Mouse (Mus musculus): ENCODE data around the gene Olfr1045.
"Not testable (repeated sequence)": the region's sequence is repeated elsewhere in the genome, so short reads cannot be mapped to it uniquely, and the experiment has no call there.

The Olfr1045 gene

GRCm38 (mm10) chr2:86202909-86203308, at the start of gene Olfr1045:
Gene Olfr1045, minus strand, starts transcription at chr2:86203009.
- DNase-seq: no peak

- DNase-seq: no peak
Measured at GRCm38 (mm10) chr2:86240189-86240588, 37.4 kb upstream of the Olfr1045 start, which contains the start of gene Olfr1048. Gene Olfr1048, minus strand, starts transcription at chr2:86240289.

- no peak for DNase-seq
Measured at GRCm38 (mm10) chr2:86231301-86231700, 28.5 kb upstream of the Olfr1045 start, which contains the start of gene Olfr1047. Gene Olfr1047, minus strand, starts transcription at chr2:86231401.

- no peak for DNase-seq
Measured at GRCm38 (mm10) chr2:86219214-86219613, 16.4 kb upstream of the Olfr1045 start, which contains the start of gene Olfr1046. Gene Olfr1046, minus strand, starts transcription at chr2:86219314.

DNA sequence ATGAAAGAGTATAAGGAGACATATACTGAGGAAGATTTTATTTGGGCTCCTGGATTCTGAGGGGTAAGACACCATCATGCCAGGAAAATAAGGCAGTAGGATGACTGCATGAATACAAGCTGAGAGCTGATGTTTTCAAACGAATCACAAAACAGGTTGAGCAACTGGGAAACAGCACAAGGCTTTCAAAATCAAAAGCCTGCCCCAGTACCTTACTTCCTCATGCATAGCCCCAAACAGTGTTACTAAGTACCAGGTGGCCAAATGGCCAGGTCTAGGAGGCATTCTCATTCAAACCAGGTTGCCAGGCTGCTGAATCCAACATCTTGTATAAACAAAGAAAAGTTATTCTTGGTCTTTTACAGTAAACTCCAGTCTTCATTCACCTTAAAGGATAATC, 6.9 kb downstream of the Olfr1045 start:
- no peak for DNase-seq

DNA sequence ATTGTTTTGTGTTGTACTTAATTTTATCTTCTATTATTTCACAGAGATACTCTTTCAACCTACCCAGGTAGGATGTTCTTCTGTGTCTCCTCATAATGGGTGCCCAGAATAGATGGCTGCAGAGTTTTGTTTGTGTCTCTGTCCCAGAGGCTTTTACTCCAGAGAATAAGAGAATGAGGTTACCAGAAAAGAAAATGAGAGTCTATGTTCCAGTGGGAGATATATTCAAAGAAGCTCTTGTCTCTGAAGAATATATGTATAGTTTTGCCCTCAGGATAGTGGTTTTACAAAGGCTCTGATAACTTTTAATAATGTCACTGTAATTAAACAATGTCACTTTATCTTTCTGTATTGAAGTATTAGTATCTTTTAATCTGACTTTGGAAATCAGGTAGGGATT, 17.2 kb downstream of the Olfr1045 start, which contains the start of gene Olfr52:
Olfr52 (minus strand) TSS at position 101 of the 400 bp plus-strand sequence.
- no peak for DNase-seq

DNA sequence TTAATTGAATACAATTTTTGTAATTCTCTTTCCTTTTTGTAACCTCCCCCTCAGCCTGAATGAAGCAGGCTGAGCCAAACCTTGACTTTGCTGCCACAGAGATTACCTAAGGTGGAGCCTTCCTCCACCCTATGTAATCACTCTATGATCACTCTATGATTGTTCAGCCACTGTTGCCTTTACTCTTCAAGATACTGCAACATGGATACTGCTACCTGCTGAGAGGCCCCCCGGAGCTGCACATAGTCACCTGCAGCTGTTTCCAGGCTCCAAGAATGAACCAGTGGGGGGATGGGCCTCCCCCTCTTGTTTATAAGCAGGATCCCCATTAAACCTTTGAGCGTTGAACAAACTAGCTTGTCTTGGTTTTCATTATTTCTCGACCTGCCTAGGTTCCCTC, 22.9 kb downstream of the Olfr1045 start:
- no peak for DNase-seq

DNA sequence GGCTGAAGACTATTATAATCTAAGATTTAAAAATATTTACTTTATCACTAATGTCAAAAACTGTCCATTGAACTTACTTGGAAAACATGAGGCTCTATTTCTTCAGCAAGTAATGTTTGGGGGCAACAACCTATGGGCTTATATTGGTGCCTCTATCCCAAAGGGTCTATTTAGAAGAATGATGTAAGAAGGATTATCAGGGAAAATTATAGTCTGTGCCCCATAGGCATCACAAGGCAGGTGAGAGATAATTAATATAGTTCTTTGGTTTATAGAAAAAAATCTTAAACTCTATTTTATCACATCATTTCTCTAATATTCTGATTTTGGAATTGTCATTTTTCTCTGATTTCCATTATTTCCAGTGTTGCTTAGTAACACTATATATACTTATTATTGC, 25.1 kb downstream of the Olfr1045 start, which contains the start of gene Olfr1044:
Olfr1044 (minus strand) TSS at position 101 of the 400 bp plus-strand sequence.
- DNase-seq: no peak

DNA sequence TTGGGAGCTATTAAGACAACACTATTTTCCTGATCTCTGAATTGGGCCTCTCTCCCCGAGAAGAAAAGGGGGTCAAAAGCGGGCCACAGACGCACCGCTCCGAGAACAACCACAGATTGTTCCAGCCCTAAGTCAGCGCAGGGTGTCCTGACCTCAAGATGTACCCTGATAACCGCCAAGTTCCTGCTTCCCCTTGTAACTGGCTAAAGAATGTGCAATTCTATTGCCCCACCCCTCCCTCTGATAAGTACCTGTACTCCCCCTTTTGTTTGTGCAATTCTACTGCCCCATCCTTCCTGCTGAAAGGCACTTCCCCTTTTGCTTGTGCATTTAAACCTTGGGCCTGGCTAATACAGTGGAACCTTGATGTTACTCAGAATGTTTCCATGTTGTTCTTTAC, 27.4 kb downstream of the Olfr1045 start:
- DNase-seq: not testable (repeated sequence)

- DNase-seq: no peak
Measured at GRCm38 (mm10) chr2:86167422-86167821, 35.4 kb downstream of the Olfr1045 start, which contains the start of gene Olfr1043. Gene Olfr1043, minus strand, starts transcription at chr2:86167522.

- no peak for DNase-seq
Measured at GRCm38 (mm10) chr2:86161738-86162137, 41.1 kb downstream of the Olfr1045 start, which contains the start of gene Olfr1042. Gene Olfr1042, minus strand, starts transcription at chr2:86161838.

DNA sequence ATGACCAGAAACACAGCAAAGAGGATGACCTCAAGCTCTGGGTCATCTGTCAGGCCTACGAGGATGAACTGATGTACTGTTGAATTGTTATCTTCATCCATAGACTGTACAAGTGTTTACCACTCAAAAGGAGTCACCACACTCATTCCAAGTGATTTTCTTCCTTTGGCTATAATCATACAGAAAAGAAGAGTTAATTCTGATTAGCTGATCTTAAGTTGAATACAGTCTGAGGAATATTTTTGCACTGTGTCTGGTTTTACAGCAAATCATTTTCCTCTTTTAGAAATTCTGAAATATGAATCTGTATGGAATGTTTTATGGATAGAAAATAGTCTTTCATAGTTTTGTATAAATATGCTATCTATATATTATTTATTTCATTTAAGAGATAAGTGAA, 56.2 kb downstream of the Olfr1045 start, which contains the start of gene Olfr1040:
Olfr1040 (minus strand) TSS at position 101 of the 400 bp plus-strand sequence.
- no peak for DNase-seq

All from cerebellum, adult 18-20 months (tissue).